Mouse (Mus musculus) left cerebral cortex, postnatal 36 days (tissue): ENCODE results near the gene Syngr1. TPM values are rescaled to one million over a fixed set of nuclear protein-coding genes. Genes with fewer than 3 reads are reported as not detected.

Experiments
- DNase-seq, 2 experiments: peaks; one replicate each; pipeline ENCODE4 v3.0.0; 2021 to 2022; ENCODE audit warnings: low spot score in 2 of 2, mixed read lengths in 1 of 2
- intact Hi-C: fragments of 180-260 bp; cut with DNase I; formaldehyde crosslinking; loops from one replicate; pipeline ENCODE4 v1.15.1; 2025
- total RNA-seq, 2 experiments: library from RNA; stranded (reverse); gene quantifications; 2 replicates each; pipeline ENCODE4 v1.2.3; 2021

Gene Syngr1
- total RNA-seq, 2 experiments from 2014 or later, result 424 to 526 TPM

DNA sequence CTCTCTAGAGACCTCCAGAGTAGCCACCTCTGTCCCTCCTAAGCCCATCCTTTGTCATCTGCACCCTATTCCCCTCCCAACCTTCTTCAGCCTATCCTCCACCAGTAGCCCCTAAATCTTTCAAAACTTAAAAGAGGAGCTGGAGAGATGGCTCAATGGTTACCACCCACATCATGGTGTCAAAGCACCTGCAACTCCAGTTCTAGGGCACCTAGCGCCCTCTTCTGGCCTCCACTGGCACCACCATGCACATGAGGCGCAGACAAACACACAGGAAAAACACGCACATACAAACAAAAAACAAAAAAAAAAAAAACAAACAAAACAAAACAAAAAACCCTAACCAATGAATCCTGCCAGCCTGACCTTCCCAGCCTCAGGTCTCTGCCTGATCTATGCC, 24.6 kb upstream of the Syngr1 start:
- no peak for DNase-seq
- intact Hi-C loops, result no loop called here

GRCm38 (mm10) chr15:80069171-80069570, 22.0 kb upstream of the Syngr1 start:
- DNase-seq, result no peak
- intact Hi-C loops, result no loop called here

DNA sequence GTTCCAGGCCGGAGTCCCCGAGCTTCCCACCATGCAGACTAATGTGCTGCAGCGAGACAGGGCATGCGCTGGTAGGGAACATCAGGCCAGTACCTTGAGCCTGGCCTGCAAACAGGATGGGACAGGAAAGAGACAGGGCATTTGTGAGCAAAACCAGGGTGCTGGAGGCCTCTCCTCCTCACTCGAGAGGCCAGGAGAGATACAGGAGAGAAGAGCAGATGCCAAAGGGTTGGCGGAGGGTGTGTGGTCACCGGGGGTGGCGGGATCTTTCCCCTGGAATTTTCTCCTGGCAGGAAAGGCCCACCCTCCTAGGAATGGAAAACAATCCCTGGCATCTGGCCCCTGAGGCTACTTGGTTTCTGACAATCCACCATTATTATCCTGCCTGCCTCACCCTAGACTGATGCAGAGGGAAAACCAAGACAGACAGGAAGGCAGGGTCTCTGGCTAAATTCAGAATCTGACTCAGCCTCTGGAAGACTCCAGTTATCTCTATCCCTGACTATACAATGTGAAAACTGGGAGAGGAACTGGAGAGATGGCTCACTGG, 21.0 kb upstream of the Syngr1 start:
- intact Hi-C loops, result no loop called here
- no peak for DNase-seq

DNA sequence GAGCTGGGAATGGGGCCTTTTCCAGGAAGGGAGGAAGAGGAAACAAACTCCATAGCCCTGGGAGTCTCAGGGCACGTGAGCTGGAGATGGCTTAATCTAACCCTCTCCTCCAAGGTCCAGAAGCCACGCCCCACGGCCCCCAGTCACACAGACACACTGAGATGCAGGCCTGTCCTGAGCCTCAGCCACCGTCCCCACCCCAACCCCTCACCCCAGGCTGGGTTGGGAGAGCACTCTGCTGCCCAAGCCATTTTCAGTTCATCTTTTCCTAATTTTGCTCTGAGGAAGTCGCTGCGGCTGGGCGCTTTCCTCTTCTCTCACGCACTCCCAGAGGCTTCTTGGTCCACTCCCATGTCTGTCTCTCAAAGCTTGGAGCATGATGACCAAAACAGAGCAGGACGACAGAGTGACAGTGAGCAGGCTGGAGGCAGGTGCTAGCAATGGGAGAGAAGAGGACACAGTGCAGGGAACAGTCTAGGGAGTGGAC, 19.1 kb upstream of the Syngr1 start:
- DNase-seq, result no peak
- intact Hi-C loops, result no loop called here

DNA sequence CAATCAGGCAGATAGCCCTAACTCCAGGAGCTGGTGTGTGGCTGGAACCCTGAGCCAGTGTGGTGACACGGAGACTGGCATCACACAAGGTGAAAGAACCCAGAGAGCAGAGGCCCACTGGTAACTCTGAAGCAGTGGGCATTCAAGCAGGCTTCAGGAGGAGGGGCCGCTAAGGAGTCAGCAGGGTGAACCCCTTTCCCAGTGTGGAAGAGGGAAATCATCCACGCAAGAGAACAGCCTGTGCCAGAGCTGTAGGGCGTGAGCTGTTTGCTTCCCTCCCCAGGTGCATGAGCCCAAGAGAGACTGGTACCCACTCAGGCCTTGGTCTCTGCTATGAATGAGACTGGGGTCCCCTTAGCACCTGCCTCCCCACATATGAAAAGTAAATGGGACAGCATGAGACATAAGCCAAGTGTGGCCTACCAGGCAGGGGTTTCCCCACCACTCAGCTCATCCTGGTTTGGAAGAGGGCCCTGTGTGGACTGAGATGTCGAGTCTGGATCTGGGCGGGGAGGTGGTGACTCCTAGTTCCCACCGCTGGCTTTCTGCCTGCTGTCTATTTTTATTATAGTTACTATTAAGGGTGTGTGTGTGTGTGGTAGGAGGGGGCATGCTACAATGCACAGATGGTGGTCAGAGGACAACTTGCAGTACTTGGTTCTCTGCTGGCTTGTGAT, 18.4 kb upstream of the Syngr1 start:
- intact Hi-C loops, result no loop called here
- DNase-seq, result no peak

DNA sequence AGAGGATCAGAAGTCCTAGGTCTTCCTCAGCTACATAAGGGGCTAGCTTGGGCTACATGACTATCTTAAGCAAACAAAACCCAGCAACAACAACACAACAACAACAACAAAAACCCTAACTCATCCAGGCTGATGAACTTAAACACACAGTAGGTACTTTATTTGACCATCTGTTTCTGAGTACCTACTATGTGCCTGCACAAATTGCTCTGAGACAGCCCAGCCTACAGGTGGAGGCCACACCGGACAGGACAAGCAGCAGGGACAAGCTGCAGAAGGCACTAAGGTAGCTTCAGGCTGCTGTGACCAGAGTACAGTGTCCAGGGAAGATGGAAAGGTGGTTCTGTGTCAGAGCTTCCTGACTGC, 17.9 kb upstream of the Syngr1 start:
- DNase-seq, result no peak
- intact Hi-C loops, result no loop called here

DNA sequence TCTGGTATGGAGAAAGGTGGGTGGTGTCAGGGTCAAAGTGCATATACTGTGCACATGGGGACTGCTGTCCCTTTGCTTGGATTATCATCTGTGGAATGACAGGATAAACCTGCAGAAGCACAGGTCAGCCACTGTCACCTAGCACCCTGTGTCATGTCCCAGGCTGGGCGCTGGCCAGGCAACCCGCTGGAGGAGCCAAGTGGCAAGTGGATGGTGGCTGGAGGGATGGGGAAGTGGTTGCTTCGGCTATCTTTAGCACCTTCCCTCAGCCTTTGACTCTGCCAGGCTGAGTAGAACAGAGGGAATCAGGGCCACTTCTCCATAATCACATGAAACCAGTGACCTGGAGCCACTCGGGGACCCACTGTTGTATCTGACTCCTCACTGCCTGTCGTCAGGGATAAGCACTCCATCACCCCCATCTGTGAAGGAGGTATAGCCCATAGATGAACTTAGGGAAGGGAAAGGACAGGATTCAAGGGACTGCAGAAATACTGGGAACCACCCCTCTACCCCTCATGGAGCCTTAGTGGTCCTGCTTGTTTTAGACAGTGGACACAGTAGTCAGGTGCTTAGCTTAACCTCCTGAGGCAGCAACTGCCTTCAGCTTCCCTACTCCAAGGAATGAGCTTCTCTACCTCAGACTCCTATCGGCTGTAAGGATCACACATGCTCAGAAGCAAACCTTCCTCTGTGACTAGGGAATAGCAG, 16.3 kb upstream of the Syngr1 start:
- intact Hi-C loops, result no loop called here

DNA sequence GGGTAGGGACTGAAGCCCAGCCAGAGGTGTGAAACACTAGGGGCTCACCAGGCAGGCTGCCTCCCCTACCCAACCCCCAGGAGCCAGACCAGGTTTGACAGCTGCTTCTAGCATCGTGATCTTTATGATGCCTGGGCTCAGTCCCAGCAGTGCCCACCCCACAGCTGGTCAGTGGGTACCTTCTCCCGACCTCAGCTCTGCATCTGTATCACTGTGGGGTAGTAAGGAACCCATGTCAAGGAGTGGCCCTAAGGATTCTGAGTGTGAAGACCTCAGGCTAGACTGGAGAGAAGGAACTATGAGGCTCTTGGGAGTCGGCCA, 15.8 kb upstream of the Syngr1 start:
- DNase-seq, result no peak
- intact Hi-C loops, result no loop called here

More for the DNA sequence above, 16.3 kb upstream of the Syngr1 start:
- no peak for DNase-seq

- no peak for DNase-seq
- intact Hi-C loops, result loop anchor here (2.0 kb wide), 2 partner anchors 63 to 129 kb away; no protein-coding TSS in a partner anchor
Observed at GRCm38 (mm10) chr15:80075733-80076337, 15.3 kb upstream of the Syngr1 start.

DNA sequence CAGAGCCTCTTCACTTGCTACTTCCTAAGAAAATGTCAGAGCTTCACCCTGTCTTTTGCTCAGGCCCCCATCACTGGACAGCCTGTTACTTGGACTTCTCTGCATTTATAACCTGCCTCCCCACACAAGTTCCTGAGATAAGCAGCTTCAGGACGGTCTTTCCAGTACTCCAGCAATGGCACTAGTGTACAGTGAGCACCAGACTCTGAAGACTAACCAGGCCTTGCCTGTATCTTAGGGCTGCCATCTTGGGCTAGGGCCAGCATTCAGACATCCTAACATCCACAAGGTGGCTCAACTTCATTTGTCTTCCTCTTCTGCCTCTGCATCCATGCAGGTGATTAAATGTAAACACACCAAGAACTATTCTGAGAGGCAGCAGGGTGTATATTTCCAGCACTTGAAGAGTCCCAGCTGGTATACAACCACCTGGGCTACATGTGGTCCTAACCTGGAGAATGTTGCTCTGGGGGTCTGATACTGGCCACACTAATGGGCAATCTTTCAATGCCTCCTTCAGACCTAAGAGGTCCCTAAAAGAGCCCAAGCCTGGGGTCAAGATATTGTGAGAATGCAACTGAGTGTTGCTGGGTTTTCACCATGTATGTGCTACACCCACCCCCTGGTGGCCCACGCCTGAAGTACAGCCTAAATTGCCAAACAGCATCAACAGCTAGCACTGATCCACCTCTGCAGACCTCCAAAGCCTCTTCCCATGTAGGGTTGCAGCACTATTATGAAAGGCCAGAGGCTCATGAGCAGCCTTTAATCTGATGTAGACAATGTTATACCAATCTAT, 14.6 kb upstream of the Syngr1 start:
- no peak for DNase-seq
- intact Hi-C loops, result loop anchor here (2.0 kb wide), 2 partner anchors 64 to 130 kb away; no protein-coding TSS in a partner anchor

DNA sequence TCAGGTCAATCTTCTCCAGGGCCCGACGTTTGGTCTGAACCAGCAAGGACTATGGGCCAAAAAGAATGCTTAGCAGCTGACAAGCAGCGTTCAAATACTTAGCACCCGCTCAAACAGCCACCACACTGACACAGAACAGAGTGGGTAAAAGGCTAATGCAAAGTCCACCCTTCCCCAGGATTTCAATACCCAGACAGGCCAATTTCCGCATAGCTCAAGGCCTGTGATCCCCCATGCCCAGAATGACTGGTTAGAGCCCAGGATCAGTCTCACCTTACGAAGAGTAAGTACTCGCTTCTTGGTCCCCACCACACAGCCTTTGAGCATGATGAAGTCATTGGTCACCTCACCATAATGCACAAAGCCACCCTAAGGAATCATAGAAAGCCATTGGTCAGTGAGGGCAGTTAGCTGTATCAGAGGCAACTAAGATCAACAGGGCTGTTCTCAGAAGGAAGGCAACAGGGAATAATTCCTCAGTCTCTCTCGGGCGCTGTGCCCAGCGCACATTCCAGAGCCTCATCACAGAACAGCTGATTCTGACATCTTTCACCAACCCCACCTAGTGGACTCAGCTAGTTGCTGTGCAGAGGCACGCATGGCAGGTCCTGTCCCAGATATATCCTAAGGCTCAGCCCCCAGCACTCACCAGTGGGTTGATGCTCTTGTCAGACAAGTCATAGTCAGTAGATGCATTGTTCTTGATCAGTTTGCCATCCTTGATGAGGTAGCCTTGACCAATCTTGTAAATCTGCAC, 12.9 kb upstream of the Syngr1 start:
- intact Hi-C loops, result no loop called here
- no peak for DNase-seq

DNA sequence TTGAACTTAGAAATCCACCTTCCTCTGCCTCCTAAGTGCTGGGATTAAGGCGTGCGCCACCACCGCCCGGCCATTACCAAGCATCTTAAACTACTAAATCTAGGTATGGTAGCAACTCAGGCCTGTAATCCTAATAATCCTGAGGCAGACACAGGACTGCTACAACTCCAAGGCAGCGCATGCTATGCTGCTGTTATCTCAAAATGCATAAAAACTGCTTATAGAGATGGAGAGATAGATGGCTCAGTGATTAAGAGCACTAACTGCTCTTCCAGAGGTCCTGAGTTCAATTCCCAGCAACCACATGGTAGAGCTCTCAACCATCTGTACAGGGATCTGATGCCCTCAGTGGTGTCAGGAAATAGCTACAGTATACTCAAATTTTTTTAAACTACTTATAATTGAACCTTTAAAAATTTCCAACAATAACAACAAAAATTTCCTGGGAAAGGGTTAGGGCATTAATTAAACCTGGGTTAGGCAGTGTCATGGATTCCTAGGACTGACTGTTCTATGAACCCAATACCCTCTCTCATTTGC, 11.9 kb upstream of the Syngr1 start:
- intact Hi-C loops, result no loop called here

DNA sequence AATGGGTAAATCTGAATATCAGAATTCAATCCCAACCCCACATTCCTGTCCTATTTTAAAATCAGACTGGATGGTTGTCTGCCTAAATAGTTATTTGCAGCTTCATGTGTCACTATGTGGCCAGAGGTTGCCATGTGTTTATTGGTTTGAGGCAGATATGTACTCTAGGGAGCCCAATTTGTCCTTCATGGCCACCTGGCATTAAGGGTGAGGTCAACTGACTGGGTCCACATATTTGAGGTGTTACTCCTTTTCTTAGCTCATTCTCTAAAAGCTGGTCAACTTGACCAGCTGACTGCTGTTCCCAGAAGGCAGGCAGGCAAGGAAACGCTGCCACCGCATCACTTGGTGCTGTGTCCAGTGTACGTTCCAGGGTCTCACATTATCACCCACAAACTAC, 11.2 kb upstream of the Syngr1 start:
- intact Hi-C loops, result loop anchor here (5.0 kb wide), 2 partner anchors 248 to 328 kb away; partner anchors contain the start of genes Cbx6 and Npcd
- no peak for DNase-seq

More for the DNA sequence above, 11.9 kb upstream of the Syngr1 start:
- no peak for DNase-seq

GRCm38 (mm10) chr15:80080711-80081615, 10.2 kb upstream of the Syngr1 start:
- intact Hi-C loops, result loop anchor here (5.0 kb wide), 2 partner anchors 249 to 329 kb away; partner anchors contain the start of genes Cbx6 and Npcd

GRCm38 (mm10) chr15:80081801-80082546, 9.2 kb upstream of the Syngr1 start:
- DNase-seq, result no peak
- intact Hi-C loops, result loop anchor here (5.0 kb wide), 2 partner anchors 250 to 330 kb away; partner anchors contain the start of genes Cbx6 and Npcd

More at GRCm38 (mm10) chr15:80080711-80081615, 10.2 kb upstream of the Syngr1 start:
- no peak for DNase-seq

DNA sequence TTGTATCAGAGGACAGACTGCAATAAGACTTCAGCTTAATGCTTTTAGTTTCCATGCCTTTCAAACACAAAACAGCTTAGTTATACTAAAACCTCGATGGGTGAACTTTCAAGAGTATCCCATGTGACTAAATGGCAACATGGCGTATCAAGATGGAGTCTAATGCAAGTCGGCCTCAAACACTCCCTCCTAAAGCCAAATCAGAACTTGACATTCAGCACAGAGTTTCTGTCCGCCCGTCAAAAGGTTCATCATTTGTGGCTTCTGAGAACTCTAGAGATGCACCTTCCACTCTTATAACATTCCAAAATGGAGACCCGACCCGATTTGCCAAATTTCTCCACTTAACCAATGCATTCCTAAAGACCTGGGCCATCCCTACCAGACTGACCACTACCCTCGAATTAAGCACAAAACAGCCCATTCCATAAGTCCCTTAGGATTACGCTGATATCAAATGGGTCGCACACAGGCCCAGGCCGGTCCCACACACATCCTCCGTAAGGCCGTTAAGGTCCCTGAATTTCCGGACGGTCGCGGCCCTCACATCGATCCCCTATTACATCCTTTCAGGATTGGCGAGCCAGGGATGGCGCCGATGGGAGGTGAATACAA, 8.4 kb upstream of the Syngr1 start:
- intact Hi-C loops, result loop anchor here (5.0 kb wide), 2 partner anchors 250 to 330 kb away; partner anchors contain the start of genes Cbx6 and Npcd
- DNase-seq, result no peak
